Mouse (Mus musculus): ENCODE results near the gene Gramd1b. TPM values are rescaled to one million over a fixed set of nuclear protein-coding genes. Genes with fewer than 3 reads are reported as not detected.

Gene Gramd1b
- polyA plus RNA-seq, 1 experiment from 2014 or later: 19.5 TPM

DNA sequence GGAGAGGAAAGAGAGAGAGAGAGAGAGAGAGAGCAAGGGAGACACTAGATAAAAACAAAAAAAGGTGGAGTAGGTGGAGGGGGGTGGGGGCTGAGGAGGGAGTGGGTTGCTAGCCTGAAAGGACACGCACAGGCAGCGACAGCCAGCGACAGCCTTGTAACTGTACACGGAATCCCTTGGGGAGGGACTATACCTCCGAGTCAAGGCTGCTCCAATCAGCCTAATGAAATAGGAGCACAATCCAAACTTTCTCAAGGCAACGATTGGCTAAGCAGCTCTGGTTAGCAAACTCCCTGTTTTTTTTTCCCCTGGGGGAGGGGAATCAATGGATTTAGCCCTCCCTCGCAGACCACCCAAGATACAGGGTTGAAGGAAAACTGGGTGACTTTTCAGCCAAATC is 75.0 kb downstream of the Gramd1b start:
- Histone ChIP-seq H3K4me2 (ENCODE audit: low read length) (peak overlapping the region; percentile 100), H3K4me1 (replicated peaks; ENCODE audit: control insufficient read depth, insufficient read depth, low read length) (peaks cover 21% of the 10 kb centered on the region), H3K9me3 (ENCODE audit: control insufficient read depth, low read length) (no peaks in the 10 kb centered on the region), H3K9ac (replicated peaks; ENCODE audit: low read depth, low read length) (peak overlapping the region; percentile 85), H3K4me3 (replicated peaks; ENCODE audit: low read length) (peak overlapping the region; percentile 79), H3K27me3 (replicated peaks; ENCODE audit: control insufficient read depth, insufficient read depth, low read length) (no peaks in the 10 kb centered on the region), H3K36me3 (ENCODE audit: control insufficient read depth, insufficient read depth) (no peaks in the 10 kb centered on the region), H3K27ac (ENCODE audit: low read length) (peak overlapping the region; percentile 84)
- 0% methylated on average over 7 of the region's 7 CpGs for WGBS
- ATAC-seq: peak; percentile 85

DNA sequence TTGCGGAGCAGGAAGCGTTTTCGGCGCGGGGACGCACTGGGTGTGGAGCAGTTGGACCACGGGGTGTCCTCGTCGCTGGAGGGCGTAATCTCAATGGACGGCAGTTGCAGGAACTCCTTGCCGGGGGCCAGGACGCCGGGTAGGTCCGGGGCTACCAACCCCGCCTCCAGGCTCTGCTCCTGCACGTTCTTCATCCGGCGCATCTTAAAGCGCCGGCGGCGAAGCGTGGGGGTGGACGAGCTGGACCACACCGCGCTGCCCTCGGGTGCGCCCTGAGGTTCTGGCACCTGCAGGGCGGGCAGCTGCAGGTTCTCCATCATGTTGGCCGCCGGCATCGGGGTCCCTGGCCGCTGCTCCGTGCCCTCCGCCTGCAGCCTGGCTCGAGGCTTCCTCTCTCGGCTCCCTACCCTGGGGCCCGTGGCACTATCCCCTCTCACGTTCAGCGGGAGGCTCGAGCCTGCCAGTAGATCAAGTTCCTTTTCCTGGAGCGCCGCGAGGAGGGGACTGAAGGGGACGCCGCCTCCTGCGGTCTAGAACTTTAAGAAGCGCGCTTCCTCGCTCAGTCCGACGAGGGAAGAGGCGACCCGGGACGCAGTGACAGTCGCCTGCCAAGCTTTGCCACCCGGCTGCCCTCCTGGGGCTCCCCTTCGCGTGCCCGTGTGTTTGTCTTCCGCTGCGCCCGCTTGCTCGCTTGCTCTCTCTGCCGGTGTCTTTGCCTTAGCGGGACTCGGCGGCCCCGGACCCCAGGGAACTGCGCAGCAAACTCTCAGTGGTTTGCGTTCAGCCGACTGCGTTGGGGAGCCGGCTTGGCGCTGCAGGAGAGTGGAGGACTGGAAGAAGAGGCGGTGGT is 75.6 kb downstream of the Gramd1b start:
- WGBS: under 1% methylated on average over 77 of the region's 77 CpGs
- Histone ChIP-seq H3K4me1 (replicated peaks; ENCODE audit: control insufficient read depth, insufficient read depth, low read length) (peaks cover 21% of the 10 kb centered on the region), H3K36me3 (ENCODE audit: control insufficient read depth, insufficient read depth) (no peaks in the 10 kb centered on the region), H3K4me2 (ENCODE audit: low read length) (peak overlapping the region; percentile 100), H3K4me3 (replicated peaks; ENCODE audit: low read length) (peak overlapping the region; percentile 79), H3K9ac (replicated peaks; ENCODE audit: low read depth, low read length) (peak overlapping the region; percentile 85), H3K9me3 (ENCODE audit: control insufficient read depth, low read length) (no peaks in the 10 kb centered on the region), H3K27ac (ENCODE audit: low read length) (peak overlapping the region; percentile 84), H3K27me3 (replicated peaks; ENCODE audit: control insufficient read depth, insufficient read depth, low read length) (no peaks in the 10 kb centered on the region)
- peak; percentile 70 for ATAC-seq

DNA sequence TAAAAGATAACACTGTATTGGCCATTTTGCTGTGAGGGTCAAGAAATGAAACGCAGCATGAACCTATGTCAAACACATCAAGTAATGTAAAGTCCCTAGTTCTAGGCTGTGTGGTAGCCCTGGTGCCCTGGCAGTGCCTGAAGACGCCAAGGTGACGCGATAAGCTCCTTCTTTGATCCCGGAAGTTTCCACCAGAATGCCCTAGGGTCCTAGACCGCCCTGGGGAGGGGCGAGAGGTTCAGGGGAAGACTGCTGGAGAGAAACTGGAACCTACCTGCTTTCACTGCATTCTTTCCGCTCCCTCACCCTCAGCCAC is 76.2 kb downstream of the Gramd1b start:
- 2% methylated on average over 8 of the region's 8 CpGs for WGBS
- no peak; the same call in none of the 2 replicates for ATAC-seq
- Histone ChIP-seq H3K27ac (ENCODE audit: low read length) (peak overlapping the region; percentile 84), H3K9ac (replicated peaks; ENCODE audit: low read depth, low read length) (peak overlapping the region; percentile 85), H3K4me3 (replicated peaks; ENCODE audit: low read length) (peak overlapping the region; percentile 79), H3K4me1 (replicated peaks; ENCODE audit: control insufficient read depth, insufficient read depth, low read length) (peaks cover 23% of the 10 kb centered on the region), H3K27me3 (replicated peaks; ENCODE audit: control insufficient read depth, insufficient read depth, low read length) (no peaks in the 10 kb centered on the region), H3K4me2 (ENCODE audit: low read length) (peak overlapping the region; percentile 100), H3K9me3 (ENCODE audit: control insufficient read depth, low read length) (no peaks in the 10 kb centered on the region), H3K36me3 (ENCODE audit: control insufficient read depth, insufficient read depth) (no peaks in the 10 kb centered on the region)

DNA sequence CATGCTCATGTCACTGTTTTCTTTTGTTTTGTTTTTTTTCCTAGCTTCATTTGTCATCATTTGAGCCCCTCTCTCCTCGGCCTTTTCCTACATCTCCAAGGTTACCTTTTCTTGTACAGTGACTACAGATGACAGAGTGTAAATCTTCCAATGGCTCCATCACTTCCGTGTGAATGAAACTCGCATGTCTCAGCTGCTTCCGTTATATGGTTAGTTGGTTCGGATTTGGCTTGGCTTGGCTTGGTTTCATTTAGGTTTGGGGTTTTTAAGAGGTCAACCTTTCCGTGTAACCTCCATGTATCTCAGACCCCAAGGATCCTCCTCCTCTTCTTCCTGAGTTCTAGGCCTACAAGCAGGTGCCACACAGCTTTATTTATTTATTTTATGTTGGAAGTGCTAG is 77.3 kb downstream of the Gramd1b start:
- Histone ChIP-seq H3K4me1 (replicated peaks; ENCODE audit: control insufficient read depth, insufficient read depth, low read length) (peaks cover 24% of the 10 kb centered on the region), H3K36me3 (ENCODE audit: control insufficient read depth, insufficient read depth) (no peaks in the 10 kb centered on the region), H3K9ac (replicated peaks; ENCODE audit: low read depth, low read length) (no peak overlapping the region), H3K27me3 (replicated peaks; ENCODE audit: control insufficient read depth, insufficient read depth, low read length) (no peaks in the 10 kb centered on the region), H3K9me3 (ENCODE audit: control insufficient read depth, low read length) (no peaks in the 10 kb centered on the region), H3K4me2 (ENCODE audit: low read length) (peak overlapping the region; percentile 100), H3K4me3 (replicated peaks; ENCODE audit: low read length) (peak overlapping the region; percentile 11), H3K27ac (ENCODE audit: low read length) (no peak overlapping the region)
- no peak for ATAC-seq
- WGBS: 95% methylated on average over 6 of the region's 6 CpGs

DNA sequence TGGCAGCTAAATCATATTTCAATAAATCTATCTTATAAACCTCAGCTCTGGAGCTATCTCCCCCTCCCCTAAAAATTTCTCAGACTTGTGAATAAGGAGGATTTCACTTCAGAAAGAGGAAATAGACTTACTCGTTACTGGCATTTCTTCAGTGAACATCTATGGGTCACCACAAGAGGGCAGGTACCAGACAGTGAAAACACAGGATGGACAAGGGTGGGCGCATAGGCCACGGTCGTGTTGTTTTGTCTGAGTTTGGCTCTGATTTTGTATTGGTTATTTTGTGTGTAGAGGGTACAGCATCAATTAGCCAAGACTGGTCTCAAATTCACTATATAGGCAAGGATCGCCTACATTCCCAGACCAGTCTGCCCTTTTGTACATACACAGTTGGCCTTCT is 79.0 kb downstream of the Gramd1b start:
- WGBS: 59% methylated on average over 5 of the region's 5 CpGs
- Histone ChIP-seq H3K36me3 (ENCODE audit: control insufficient read depth, insufficient read depth) (no peaks in the 10 kb centered on the region), H3K4me1 (replicated peaks; ENCODE audit: control insufficient read depth, insufficient read depth, low read length) (peaks cover 24% of the 10 kb centered on the region), H3K9ac (replicated peaks; ENCODE audit: low read depth, low read length) (no peak overlapping the region), H3K27ac (ENCODE audit: low read length) (no peak overlapping the region), H3K27me3 (replicated peaks; ENCODE audit: control insufficient read depth, insufficient read depth, low read length) (no peaks in the 10 kb centered on the region), H3K4me3 (replicated peaks; ENCODE audit: low read length) (0 out of 2 replicates have a peak overlapping the region, but pooled peaks have one; percentile 6), H3K4me2 (ENCODE audit: low read length) (peak overlapping the region; percentile 100), H3K9me3 (ENCODE audit: control insufficient read depth, low read length) (no peaks in the 10 kb centered on the region)
- ATAC-seq: no peak

DNA sequence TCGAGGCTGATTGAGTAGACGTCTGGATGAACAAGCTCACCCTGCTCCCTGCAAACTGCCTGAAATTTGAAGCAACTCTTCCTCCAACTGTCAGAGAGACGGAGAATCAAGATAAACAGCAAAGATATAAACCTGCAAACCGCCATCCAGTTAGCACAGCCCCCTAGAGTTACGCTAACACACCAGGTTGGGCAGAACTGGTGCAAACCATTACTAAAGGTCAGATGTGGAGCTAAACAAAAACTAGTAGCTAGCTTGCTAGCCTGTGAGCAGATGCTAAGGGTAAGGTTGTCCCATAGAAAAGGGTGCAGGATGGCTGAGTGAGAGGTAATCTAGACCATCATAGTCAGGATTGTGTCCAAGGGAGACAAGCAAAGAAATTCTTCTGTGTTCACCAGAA is 80.4 kb downstream of the Gramd1b start:
- Histone ChIP-seq H3K27ac (ENCODE audit: low read length) (no peak overlapping the region), H3K27me3 (replicated peaks; ENCODE audit: control insufficient read depth, insufficient read depth, low read length) (no peaks in the 10 kb centered on the region), H3K9me3 (ENCODE audit: control insufficient read depth, low read length) (no peaks in the 10 kb centered on the region), H3K4me3 (replicated peaks; ENCODE audit: low read length) (no peak overlapping the region), H3K9ac (replicated peaks; ENCODE audit: low read depth, low read length) (no peak overlapping the region), H3K4me2 (ENCODE audit: low read length) (no peak overlapping the region), H3K36me3 (ENCODE audit: control insufficient read depth, insufficient read depth) (no peaks in the 10 kb centered on the region), H3K4me1 (replicated peaks; ENCODE audit: control insufficient read depth, insufficient read depth, low read length) (peaks cover 16% of the 10 kb centered on the region)
- 50% methylated on average over 5 of the region's 5 CpGs for WGBS
- ATAC-seq: no peak

DNA sequence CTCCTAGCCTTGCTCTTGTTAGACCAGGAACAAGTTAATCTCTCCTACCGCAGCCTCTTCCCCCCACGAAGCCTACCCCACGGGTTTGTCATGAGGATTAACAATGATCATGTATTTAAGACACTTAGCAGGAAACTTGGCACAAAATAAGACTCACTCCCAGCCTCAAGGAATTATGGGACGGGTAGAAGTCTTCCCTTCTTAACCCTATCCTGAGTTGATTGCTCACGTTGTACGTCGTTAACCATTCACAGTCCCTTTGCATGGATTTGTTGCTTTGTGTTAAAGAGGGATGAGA is 80.8 kb downstream of the Gramd1b start:
- Histone ChIP-seq H3K27ac (ENCODE audit: low read length) (no peak overlapping the region), H3K4me1 (replicated peaks; ENCODE audit: control insufficient read depth, insufficient read depth, low read length) (peaks cover 14% of the 10 kb centered on the region), H3K9me3 (ENCODE audit: control insufficient read depth, low read length) (no peaks in the 10 kb centered on the region), H3K27me3 (replicated peaks; ENCODE audit: control insufficient read depth, insufficient read depth, low read length) (no peaks in the 10 kb centered on the region), H3K4me2 (ENCODE audit: low read length) (no peak overlapping the region), H3K4me3 (replicated peaks; ENCODE audit: low read length) (no peak overlapping the region), H3K36me3 (ENCODE audit: control insufficient read depth, insufficient read depth) (no peaks in the 10 kb centered on the region), H3K9ac (replicated peaks; ENCODE audit: low read depth, low read length) (no peak overlapping the region)
- 36% methylated on average over 7 of the region's 7 CpGs for WGBS
- ATAC-seq: no peak

DNA sequence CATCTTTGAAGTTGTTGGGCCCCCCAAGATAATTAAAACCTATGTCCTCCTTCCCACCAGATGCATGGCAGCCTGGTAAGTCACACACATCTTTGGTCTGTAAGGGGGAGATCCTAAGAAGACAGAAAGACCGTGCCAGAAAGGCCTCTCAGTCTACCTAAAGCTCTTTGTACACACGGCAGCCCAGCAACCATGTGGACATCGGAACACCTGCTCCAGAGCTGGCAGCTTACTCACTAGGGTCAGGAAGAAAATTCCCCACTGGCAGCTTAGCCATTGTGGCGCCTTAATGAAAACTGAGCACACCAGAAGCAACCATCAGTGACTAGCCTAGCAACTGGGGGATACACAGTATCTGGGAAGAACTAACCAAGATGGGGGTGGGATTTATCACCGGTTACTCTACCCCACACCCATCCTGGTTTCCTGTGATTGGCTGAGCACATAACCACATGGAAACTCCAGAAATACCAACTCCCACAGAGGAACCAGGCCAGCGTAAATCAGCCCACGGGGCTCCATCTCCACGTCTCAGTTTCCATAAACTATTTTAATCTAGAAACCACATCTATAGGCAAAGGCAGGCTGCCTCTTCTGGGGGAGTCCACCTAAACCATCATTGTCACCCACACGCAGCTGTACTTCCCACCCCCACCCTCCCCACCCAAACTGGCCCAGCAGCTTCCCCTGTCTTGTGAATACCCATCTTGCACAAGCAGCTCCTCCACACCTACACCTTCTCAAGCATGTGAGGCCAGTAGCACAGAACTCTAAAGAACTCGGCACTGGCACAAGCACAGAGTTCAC is 81.4 kb downstream of the Gramd1b start:
- no peak for ATAC-seq

DNA sequence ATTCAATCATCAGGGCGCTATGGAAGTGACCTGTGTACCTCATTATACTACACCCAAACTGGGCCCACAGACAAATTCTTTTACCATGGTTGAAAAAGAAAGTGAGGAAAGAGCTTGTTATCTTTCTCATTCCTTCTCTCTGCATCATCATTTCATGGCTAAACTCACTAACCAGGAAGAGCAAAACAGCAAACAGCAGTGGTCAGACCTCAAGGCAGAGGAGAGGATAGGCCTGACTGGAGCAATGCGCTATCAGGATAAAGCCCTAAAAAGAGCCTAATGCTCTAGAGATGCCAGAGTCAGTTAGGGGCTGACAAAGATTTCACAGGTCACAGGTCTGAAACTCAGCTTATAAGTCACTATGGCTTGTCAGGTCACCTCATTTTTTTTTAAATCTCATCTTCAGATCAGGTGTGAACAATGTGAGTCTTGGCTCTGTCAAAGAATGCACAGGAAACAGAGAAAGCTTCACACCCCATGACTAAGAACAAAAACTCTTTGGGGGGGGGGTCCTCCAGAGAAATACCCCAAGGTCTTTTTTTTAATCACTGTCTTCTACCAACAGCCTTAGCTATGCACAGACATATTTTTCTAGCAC is 82.4 kb downstream of the Gramd1b start:
- H3K4me1 ChIP-seq (replicated peaks; ENCODE audit: control insufficient read depth, insufficient read depth, low read length): 0 out of 2 replicates have a peak, but pooled peaks cover 6% of the 10 kb centered on the region
- H3K4me3 ChIP-seq (replicated peaks; ENCODE audit: low read length): no peak overlapping the region
- H3K36me3 ChIP-seq (ENCODE audit: control insufficient read depth, insufficient read depth): no peaks in the 10 kb centered on the region
- no peak overlapping the region for H3K27ac ChIP-seq (ENCODE audit: low read length)
- H3K4me2 ChIP-seq (ENCODE audit: low read length): no peak overlapping the region
- ATAC-seq: no peak
- no peak overlapping the region for H3K9ac ChIP-seq (replicated peaks; ENCODE audit: low read depth, low read length)
- H3K9me3 ChIP-seq (ENCODE audit: control insufficient read depth, low read length): no peaks in the 10 kb centered on the region
- 88% methylated on average over 2 of the region's 2 CpGs for WGBS
- H3K27me3 ChIP-seq (replicated peaks; ENCODE audit: control insufficient read depth, insufficient read depth, low read length): no peaks in the 10 kb centered on the region

More for the DNA sequence above, 81.4 kb downstream of the Gramd1b start:
- H3K4me2 ChIP-seq (ENCODE audit: low read length): no peak overlapping the region
- no peaks in the 10 kb centered on the region for H3K27me3 ChIP-seq (replicated peaks; ENCODE audit: control insufficient read depth, insufficient read depth, low read length)
- no peak overlapping the region for H3K27ac ChIP-seq (ENCODE audit: low read length)
- H3K4me1 ChIP-seq (replicated peaks; ENCODE audit: control insufficient read depth, insufficient read depth, low read length): peaks cover 8% of the 10 kb centered on the region
- H3K36me3 ChIP-seq (ENCODE audit: control insufficient read depth, insufficient read depth): no peaks in the 10 kb centered on the region
- H3K9me3 ChIP-seq (ENCODE audit: control insufficient read depth, low read length): no peaks in the 10 kb centered on the region
- H3K4me3 ChIP-seq (replicated peaks; ENCODE audit: low read length): no peak overlapping the region
- H3K9ac ChIP-seq (replicated peaks; ENCODE audit: low read depth, low read length): no peak overlapping the region
- WGBS: 79% methylated on average over 10 of the region's 10 CpGs
